Mouse (Mus musculus) frontal cortex, adult (tissue): ENCODE measurements around the gene Hist2h3c2.
"Not testable (repeated sequence)": the region's sequence is repeated elsewhere in the genome, so short reads cannot be mapped to it uniquely, and the experiment has no call there.

Experiments used
- ATAC-seq: cut with Nextera tagmentation; 2 replicates; pipeline ENCODE4 v1.9.2; 2017; ENCODE audit warnings: mild to moderate bottlenecking, moderate library complexity, mixed read lengths; ENCODE audit not compliant: low TSS enrichment

Gene Hist2h3c2

GRCm38 (mm10) chr3:96261623-96262022, 22.7 kb upstream of the Hist2h3c2 start:
- no peak for ATAC-seq

DNA sequence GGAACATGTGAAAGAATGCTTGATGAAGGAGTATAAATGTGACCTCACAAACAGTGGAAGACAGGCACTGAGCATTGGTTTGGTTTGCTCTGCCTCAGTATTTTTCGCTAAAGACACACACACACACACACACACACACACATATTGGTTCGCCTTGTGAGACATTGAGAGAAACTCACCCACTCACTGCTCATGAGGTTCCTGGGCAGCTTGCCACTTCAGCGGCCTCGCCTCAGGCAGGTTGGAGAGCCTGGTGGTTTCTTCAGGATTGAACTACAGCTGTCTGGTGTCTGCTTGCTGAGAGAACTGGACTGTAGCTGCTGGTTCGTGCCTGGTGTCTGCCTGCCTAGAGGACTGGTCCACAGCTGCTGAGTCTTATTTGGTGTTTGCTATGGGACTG, 21.3 kb upstream of the Hist2h3c2 start:
- ATAC-seq, result no peak

DNA sequence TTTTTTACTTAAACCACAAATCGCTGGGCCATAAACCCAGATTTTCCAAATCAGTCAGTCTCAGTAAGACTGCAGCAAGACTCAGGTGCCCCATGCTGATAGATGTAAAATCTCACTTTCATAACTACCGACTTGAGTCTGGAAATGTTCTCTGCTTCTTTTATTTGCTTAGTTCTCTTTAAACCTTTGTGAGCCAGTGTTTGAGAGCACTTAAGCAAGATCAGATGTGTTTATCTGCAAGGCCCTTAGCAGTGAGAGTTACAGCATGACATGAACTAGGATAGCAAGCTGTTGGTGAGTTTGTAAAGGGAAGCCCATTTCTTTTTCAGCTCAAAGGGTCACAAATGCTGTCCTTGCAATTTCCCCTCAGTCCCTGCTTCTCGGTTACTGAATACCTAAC, 18.3 kb upstream of the Hist2h3c2 start:
- ATAC-seq, result no peak

DNA sequence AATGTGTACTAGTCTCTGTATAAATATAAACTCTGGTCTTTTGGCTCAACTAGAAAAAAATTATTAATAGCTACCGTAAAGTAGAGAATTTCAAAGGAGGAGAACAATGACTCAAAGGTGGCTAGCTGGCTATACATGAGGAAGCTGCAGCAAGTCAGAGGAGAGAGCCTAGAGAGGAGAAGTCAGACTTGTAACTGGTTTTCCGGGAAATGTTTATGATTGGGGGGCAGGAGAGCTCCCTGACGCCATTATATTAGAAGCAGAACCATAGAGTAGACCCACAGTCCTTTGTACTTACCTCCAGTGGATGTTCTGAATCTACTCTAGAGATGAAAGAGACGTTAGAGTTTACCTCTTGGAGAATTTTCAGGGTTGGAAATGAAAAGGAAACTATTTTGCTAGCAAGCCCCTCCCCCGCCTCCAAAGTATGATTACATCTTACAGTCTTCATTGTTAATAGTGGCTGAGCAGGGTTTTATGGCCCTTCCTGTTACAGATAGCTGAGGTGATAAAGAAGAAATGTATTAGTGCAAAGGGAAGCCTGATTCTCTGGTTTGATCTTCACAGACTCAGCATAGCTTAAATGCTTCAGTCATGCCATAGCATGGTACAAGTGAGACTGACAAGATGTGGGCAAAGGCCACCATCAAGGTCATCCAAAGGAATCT, 17.1 kb upstream of the Hist2h3c2 start:
- no peak for ATAC-seq

DNA sequence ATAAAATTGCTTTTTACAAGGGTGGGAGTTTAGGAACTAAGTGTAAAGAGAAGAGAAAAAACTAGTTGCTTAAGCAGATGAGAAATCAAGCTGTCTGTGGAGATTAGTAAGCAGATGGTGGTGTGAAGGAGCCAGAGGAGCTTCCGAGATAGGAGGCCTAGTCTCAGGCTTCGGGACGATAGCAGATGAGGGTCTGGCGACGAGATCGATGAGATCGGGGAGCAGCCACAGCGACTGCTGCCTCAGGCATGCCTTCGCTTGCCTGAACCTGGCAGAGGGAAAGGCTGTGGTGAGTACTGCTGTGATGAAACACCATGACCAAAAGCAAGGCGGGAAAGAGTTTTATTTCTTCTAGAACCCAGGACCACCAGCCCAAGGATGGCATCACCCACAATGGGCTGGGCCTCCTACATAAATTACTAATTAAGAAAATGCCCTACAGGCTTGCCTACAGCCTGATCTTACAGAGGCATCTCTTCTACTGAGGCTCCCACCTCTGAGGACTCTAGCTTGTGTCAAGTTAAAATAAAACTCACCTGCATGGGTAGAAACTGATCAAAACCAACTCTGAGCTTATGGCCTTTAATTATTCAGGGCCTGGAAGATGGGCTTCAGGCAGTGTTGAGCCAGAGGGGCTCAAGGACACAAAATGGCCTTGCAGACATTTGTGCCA, 15.9 kb upstream of the Hist2h3c2 start:
- no peak for ATAC-seq

DNA sequence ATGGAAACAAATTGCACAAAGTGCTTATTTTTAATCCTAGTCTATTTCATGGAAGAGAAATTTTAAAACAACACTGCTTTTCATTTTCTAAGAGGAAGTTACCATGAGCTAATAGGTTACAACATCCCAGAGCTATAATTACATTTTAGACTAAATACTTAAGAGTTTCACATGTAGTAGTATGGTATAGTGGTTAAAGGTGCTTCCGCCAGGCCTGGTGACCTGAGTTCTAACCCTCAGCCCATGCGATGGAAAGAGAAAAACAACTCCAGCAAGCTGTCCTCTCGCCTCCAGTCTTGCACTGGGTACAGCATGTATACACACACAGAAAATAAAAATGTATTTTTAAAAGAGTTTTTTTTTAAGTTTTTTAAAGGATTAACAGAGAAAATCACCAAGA, 12.9 kb upstream of the Hist2h3c2 start:
- ATAC-seq, result no peak

- ATAC-seq, result no peak
Measured at GRCm38 (mm10) chr3:96250890-96251289, 12.0 kb upstream of the Hist2h3c2 start.

DNA sequence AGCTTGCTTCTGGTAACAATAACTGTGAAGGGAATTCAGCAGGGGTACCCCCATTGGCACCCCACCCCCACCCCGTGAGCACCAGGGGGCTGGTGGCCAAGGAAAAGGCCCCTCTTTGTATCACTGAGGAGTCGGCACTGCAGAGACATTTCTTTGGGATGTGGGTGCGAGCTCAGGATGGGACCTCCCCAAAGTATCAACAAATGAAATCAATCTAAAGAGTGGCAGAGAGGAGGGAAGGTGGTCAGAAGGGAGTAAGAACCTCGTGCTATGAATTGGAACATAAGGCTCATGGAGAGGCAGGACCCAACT, 10.1 kb upstream of the Hist2h3c2 start:
- no peak for ATAC-seq

- no peak for ATAC-seq
Measured at GRCm38 (mm10) chr3:96248141-96249033, 9.5 kb upstream of the Hist2h3c2 start.

- ATAC-seq, result no peak
Measured at GRCm38 (mm10) chr3:96247356-96248140, 8.6 kb upstream of the Hist2h3c2 start.

DNA sequence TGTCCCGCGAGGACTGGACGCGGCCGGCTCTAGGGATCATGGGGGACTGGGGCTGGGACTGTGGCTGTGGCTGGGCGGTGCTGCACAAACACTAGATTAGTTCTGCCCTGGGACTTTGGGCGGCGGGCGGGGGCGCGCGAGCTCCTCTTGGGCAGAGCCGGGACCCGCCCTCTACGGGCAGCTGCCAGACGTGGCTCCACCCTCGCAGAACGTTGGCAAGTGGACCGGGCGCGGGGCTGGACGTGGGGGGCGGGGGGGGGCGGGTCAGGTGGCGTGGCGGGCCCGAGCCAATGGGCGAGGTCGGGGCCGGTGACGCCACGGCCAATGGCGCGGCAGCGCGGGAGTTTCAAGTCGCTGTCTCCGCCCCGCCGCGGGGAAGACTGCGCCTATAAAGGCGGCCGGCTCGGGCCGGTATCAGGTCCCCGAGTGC, 7.5 kb upstream of the Hist2h3c2 start, which contains the start of gene Hist2h3c1:
TSS of gene Hist2h3c1 (plus strand) at position 259 of the 430 bp plus-strand sequence.
- peak; percentile 78 for ATAC-seq

GRCm38 (mm10) chr3:96246018-96246417, 7.1 kb upstream of the Hist2h3c2 start:
- not testable (repeated sequence) for ATAC-seq

DNA sequence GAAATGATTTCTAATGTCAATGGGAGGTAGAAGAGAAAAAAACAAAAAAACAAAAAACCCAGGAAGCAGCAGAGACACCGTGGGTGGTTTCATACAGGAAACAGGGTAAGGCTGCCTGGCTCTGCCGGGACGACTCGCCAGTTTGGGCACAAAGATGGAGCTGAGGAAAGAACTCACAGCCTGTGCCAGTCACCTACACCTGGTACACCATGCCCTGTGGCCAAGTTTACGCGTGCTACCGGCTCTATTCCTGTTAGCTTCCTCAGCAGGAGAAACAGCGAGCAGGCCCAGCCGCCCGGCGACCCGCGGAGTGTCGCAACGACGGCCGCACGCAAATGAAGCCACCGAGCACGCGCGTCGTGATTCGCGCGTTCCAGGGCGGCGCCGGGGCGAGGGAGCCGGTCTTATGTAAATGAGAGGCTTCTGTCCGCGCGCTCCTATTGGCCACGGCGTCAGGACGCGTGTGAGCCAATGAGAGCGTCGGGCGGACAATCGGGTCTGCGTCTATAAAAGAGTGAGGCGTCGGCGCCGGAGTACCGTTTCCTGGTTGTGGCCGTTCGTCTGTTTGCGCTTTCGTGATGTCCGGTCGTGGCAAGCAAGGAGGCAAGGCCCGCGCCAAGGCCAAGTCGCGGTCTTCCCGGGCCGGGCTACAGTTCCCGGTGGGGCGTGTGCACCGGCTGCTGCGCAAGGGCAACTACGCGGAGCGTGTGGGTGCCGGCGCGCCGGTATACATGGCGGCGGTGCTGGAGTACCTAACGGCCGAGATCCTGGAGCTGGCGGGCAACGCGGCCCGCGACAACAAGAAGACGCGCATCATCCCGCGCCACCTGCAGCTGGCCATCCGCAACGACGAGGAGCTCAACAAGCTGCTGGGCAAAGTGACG, 6.3 kb upstream of the Hist2h3c2 start, which contains the start of gene Hist2h2aa1:
TSS of gene Hist2h2aa1 (plus strand) at position 495 of the 884 bp plus-strand sequence.
- peak; percentile 78 for ATAC-seq

GRCm38 (mm10) chr3:96243921-96244572, 5.1 kb upstream of the Hist2h3c2 start:
- ATAC-seq, result no peak

GRCm38 (mm10) chr3:96240799-96241197, 1.9 kb upstream of the Hist2h3c2 start:
- no peak for ATAC-seq

DNA sequence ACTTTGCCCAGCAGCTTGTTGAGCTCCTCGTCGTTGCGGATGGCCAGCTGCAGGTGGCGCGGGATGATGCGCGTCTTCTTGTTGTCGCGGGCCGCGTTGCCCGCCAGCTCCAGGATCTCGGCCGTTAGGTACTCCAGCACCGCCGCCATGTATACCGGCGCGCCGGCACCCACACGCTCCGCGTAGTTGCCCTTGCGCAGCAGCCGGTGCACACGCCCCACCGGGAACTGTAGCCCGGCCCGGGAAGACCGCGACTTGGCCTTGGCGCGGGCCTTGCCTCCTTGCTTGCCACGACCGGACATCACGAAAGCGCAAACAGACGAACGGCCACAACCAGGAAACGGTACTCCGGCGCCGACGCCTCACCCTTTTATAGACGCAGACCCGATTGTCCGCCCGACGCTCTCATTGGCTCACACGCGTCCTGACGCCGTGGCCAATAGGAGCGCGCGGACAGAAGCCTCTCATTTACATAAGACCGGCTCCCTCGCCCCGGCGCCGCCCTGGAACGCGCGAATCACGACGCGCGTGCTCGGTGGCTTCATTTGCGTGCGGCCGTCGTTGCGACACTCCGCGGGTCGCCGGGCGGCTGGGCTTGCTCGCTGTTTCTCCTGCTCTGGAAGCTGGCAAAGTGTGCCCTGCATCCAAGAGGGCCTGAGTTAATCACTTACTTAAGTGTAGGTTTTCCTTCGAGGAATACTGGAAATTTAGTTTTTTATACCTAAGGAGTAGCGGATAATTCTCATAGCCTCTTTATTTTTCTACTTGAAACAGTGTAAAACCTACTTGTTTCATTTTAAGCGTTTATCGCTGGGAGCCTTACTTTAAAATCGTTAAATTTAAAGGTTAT, 1.2 kb upstream of the Hist2h3c2 start, which contains the start of gene Hist2h2aa2:
TSS of gene Hist2h2aa2 (minus strand) at position 328 of the 850 bp plus-strand sequence.
- ATAC-seq, result peak; percentile 79

DNA sequence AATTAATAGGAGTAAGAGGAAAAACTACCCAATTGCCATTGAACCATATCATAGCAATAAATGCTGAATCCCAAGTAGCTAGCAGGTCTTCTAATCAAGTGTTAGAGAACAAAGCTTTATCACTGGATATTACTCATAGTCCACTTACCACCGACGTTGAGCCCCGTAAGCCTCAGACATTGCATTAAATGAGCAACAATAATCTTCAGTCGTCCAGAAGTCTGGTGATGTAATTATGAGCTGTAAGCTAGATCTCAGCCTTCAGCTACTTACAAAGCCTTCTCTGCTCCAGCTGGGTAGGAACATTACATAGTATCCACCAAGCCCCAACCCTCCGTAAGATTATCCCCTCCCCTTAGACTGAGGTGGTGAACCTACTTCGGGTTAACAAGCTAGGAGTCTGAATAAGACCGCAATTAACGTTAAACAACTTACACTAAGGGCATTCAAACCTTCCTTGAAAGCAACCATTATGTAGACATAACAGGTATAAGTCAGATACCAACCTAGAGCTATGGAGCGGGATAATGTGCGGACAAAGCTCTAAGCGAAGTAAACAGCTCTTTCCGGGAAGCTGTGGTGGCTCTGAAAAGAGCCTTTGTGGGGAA, 919 bp downstream of the Hist2h3c2 start:
- ATAC-seq, result no peak

GRCm38 (mm10) chr3:96237335-96237903, 1.5 kb downstream of the Hist2h3c2 start:
- no peak for ATAC-seq
